Mouse (Mus musculus) thymus, postnatal 10 days (tissue): ENCODE data around the gene Dnlz.

Experiments used
- DNase-seq, 2 experiments: peaks; one replicate each; pipeline ENCODE4 v3.0.0; 2021; ENCODE audit warnings: low spot score in 2 of 2

Gene Dnlz

GRCm38 (mm10) chr2:26299336-26299735 lies 52.6 kb downstream of the Dnlz start:
- DNase-seq, result no peak

GRCm38 (mm10) chr2:26298856-26299230 lies 53.1 kb downstream of the Dnlz start:
- no peak for DNase-seq

DNA sequence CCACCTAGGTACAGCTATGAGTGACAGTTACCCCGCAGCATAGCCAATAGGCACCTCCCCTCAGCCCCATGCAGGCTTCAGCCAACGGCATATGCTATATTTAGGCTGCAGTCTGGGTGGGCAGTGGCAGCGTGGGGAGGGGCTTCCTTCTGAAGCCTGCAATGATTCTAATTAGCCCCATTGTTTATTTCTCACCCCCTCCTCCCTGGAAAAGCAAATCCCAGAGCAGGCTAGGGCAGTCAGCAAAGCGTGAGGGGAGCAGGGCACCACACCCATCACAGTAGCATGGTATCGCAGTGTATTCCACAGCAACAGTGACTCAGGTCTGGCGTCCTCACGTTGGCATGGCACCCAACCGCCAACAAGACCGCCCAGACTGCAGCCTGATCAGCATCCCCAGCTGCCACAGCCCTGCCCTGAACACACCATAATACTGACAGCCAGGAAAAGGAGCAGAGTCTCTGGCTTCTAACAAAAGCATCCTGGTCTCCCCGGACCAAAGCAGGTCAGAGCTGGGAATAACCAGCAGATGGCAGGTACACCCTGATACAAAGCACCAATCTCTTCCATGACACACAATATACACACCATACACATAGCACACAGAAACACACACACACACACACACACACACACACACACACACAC lies 53.6 kb downstream of the Dnlz start:
- DNase-seq, result no peak
